In the genomic region with DNA sequence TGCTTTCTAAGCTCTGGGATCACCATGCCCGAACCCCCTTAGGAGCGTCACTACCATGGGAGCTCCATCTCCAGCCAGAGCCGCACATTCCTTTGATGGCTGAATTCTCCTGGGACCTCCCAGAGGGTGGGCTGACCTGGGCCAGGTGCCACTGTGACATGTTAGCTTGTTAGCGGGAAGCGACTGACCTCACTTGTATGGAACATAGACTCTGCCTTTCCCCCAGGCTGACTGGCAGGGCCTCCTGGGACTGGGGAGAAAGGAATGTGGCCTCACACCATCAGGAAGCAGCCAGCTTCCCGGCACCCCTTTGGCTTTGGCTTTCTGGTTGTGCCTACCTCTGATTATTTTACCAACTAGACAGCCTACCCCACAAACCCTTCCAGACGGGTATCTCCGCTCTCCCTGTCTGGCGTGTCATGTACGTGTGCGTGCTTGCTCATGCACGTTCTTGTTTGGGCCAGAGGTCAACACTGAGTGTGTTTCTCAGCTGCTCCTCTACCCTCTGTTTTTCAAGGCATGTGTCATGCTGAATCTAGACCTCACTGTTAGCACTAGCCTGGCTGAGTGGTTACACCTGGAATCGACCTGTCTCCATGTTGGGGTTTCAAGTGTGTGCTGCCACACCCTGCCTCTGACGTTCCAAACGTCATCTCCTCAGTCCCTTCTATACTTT, we compare ENCODE assay signal across 9 mouse cellular contexts.
DNase-seq lines count a peak whose midpoint lies in the region; ATAC-seq and TF ChIP-seq lines count a peak whose summit lies in the region.
"Had no signal": no experiment of that assay in that cellular context is flagged by ENCODE, and none has a peak within 500 bp of the region (broad histone marks: within the 10 kb centered on the region; RNA-seq: fewer than 3 reads in every experiment).

No protein-coding gene starts in this region.

- H3K9me3 ChIP-seq in intestine, embryonic 16.5 days (ENCODE audit: control insufficient read depth, low read length), result no peaks in the 10 kb centered on the region
- H3K9me3 ChIP-seq in limb, embryonic 14.5 days (ENCODE audit: control insufficient read depth, low read length), result no peaks in the 10 kb centered on the region

- H3K4me2 ChIP-seq in intestine, embryonic 16.5 days (ENCODE audit: low read depth, low read length), result no peak overlapping the region
- no peak overlapping the region for H3K4me2 ChIP-seq in limb, embryonic 14.5 days (replicated peaks; ENCODE audit: low read depth, low read length, severe bottlenecking)

- no peaks in the 10 kb centered on the region for H3K27me3 ChIP-seq in intestine, embryonic 16.5 days (replicated peaks; ENCODE audit: control insufficient read depth, insufficient read depth, low read length)
- H3K27me3 ChIP-seq in limb, embryonic 14.5 days (ENCODE audit: control insufficient read depth, insufficient read depth, low read length), result no peaks in the 10 kb centered on the region

- peak overlapping the region; percentile 39; the same call in 1 of the 2 replicates for H3K9ac ChIP-seq in intestine, embryonic 16.5 days (ENCODE audit: low read depth, low read length)
- no peak overlapping the region for H3K9ac ChIP-seq in limb, embryonic 14.5 days (ENCODE audit: low read depth, low read length, severe bottlenecking)

- H3K4me3 ChIP-seq in intestine, embryonic 16.5 days (ENCODE audit: low read length), result no peak overlapping the region
- H3K4me3 ChIP-seq in limb, embryonic 14.5 days (replicated peaks; ENCODE audit: low read length), result no peak overlapping the region

- H3K36me3 ChIP-seq in intestine, embryonic 16.5 days (ENCODE audit: control insufficient read depth, insufficient read depth, low read length), result peaks cover 13% of the 10 kb centered on the region
- peaks cover 37% of the 10 kb centered on the region for H3K36me3 ChIP-seq in limb, embryonic 14.5 days (ENCODE audit: control insufficient read depth, insufficient read depth, low read length)

- WGBS in intestine, embryonic 16.5 days, result 54% methylated on average over 15 of the region's 15 CpGs
- 59% methylated on average over 15 of the region's 15 CpGs for WGBS in limb, embryonic 14.5 days

- TF ChIP-seq POLR2A in limb, embryonic 14.5 days (IDR thresholded peaks at IDR 0.05; ENCODE audit: borderline replicate concordance, extremely low read depth, insufficient read depth, insufficient read length), result no peak

- H3K4me1 ChIP-seq in intestine, embryonic 16.5 days (ENCODE audit: control insufficient read depth, insufficient read depth, low read length), result peaks cover 58% of the 10 kb centered on the region
- H3K4me1 ChIP-seq in limb, embryonic 14.5 days (ENCODE audit: control insufficient read depth, insufficient read depth, low read length), result peaks cover 39% of the 10 kb centered on the region

- peak; percentile 36 for DNase-seq in embryo, embryonic 9.5 days (ENCODE audit: extremely low spot score)
- DNase-seq in embryo, embryonic 11 days, result no peak
- DNase-seq in Muller cell, postnatal 12 days (ENCODE audit: inconsistent ontology term), result peak; percentile 47
- DNase-seq in limb, embryonic 14.5 days (ENCODE audit: low spot score), result peak; percentile 23
- DNase-seq in spleen, postnatal 14 days (ENCODE audit: low spot score in 2 of 2), result no peak
- no peak for DNase-seq in adrenal gland, adult 18-20 months (ENCODE audit: low spot score in 2 of 2)
- DNase-seq: cerebellum, postnatal 14 days had no signal

- H3K27ac ChIP-seq in intestine, embryonic 16.5 days (ENCODE audit: low read length), result peak overlapping the region; percentile 95
- peak overlapping the region; percentile 74; the same call in 1 of the 2 replicates for H3K27ac ChIP-seq in limb, embryonic 14.5 days (replicated peaks; ENCODE audit: low read depth, low read length)

- ATAC-seq in intestine, embryonic 16.5 days, result no peak
- ATAC-seq in limb, embryonic 14.5 days (ENCODE audit: low FRiP score, low read depth), result no peak
- ATAC-seq in activated CD4-positive, CD25-positive, alpha-beta regulatory T cell, adult 4 months, result no peak

Comparison
In these comparisons a context has a peak if more than half of its experiments do, and no peak if none do; other contexts are left out.
1. DNase-seq: peak in embryo, embryonic 9.5 days (single experiment), Muller cell, postnatal 12 days (single experiment) and limb, embryonic 14.5 days (single experiment); none in embryo, embryonic 11 days (single experiment), spleen, postnatal 14 days (0 of 2) and adrenal gland, adult 18-20 months (0 of 2).